Mouse (Mus musculus): ENCODE data around the gene Olfr535.
"Not testable (repeated sequence)": the region's sequence is repeated elsewhere in the genome, so short reads cannot be mapped to it uniquely, and the experiment has no call there.

DNA sequence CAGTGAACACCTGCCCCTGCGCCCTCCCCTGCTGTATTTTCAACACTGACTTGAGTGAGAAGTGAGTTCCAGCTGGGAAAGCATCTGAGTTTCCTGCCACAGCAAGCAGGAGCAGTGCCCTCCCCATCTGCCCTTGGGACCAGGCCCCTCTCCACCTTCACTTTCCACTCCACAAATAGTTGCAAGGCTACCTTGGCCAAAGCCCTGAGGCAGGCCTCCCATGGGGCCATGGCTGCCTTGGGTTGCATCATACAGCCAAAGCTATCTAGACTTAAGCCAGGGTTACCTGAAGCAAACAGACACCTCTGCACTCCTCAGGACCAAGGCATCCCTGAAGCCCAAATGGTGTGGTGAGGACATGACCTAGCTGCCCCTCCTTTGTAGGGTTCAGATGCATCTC lies 20.9 kb upstream of the Olfr535 start, which contains the start of gene Olfr533:
- TF ChIP-seq CTCF (IDR thresholded peaks at IDR 0.05; ENCODE audit: borderline replicate concordance, insufficient read depth, low read depth, low read length); POLR2A (IDR thresholded peaks at IDR 0.05; ENCODE audit: borderline replicate concordance, insufficient read depth, low read length): not testable (repeated sequence)
